Mouse (Mus musculus) bone marrow macrophage, adult 2 months (primary cell): ENCODE data around the gene Ppp1cc. TPM values are rescaled to one million over a fixed set of nuclear protein-coding genes. Genes with fewer than 3 reads are reported as not detected.

Experiments
- H3K27ac ChIP-seq: 2 replicates; pipeline ENCODE4 v1.5.1; 2012; ENCODE audit warnings: low read depth, low read length; ENCODE audit not compliant: insufficient read depth
- H3K4me1 ChIP-seq: 2 replicates; pipeline ENCODE4 v1.6.1; 2012; ENCODE audit warnings: low read length; ENCODE audit not compliant: control insufficient read depth, insufficient read depth
- H3K4me3 ChIP-seq: 2 replicates; pipeline ENCODE4 v1.5.1; 2012; ENCODE audit warnings: mild to moderate bottlenecking, low read length, moderate library complexity; ENCODE audit not compliant: insufficient read depth
- CTCF ChIP-seq: IDR thresholded peaks from 2 replicates; pipeline ENCODE4 v1.5.1; 2012; ENCODE audit warnings: low read depth, mild to moderate bottlenecking, low read length, moderate library complexity
- POLR2A ChIP-seq: IDR thresholded peaks from 2 replicates; pipeline ENCODE4 v1.6.1; 2012; ENCODE audit warnings: mild to moderate bottlenecking, low read depth, low read length, borderline replicate concordance
- polyA plus RNA-seq: library from polyadenylated mRNA; stranded (reverse); fragments of >200 nt; gene quantifications from 2 replicates; pipeline ENCODE4 v1.2.4, GENCODE M21; 2012; ENCODE audit not compliant: missing spikeins, insufficient read depth, insufficient read length

Gene Ppp1cc
- polyA plus RNA-seq, 1 experiment, result 308 TPM

DNA sequence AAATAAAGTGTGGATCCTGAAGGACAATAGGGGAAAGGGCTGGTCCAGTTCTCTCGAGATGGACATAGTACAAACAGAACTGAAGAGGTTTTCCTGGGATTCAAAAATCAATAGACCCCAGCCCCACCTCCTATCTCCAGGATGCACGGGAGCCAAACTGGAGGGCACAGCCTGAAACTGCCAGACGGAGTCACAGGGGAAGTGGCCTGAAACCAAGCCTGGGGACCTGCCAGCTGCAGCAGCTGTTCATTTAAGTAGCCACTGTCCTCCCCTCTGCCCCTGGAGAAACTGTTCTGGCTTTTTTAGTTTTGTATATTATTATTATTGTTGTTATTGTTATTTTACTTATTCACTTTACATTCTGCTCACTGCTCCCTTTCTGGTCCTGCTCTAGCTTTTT lies 31.0 kb downstream of the Ppp1cc start:
- H3K4me3 ChIP-seq, result no peak overlapping the region
- no peak overlapping the region for H3K27ac ChIP-seq
- TF ChIP-seq POLR2A, result no peak
- no peak for TF ChIP-seq CTCF
- H3K4me1 ChIP-seq, result no peaks in the 10 kb centered on the region

DNA sequence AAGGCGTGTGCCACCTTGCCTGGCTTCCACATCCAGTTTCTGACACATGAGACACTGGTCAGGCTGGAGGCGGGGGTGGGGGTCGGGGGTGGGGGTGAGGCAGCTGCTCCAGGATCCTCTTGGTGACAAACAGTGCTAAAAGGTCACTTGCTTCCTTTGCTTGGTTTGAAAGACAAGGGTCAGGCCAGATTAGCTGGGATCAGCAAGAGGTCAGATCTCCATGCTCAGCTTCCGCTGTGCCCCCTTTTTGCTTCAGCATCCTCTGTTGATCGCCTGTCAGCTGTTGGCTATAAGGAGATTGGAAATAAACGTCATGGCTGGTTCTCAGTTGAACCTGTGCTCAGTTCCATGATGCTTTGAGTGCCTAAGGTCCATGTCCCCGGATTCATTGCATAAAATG lies 32.4 kb downstream of the Ppp1cc start:
- H3K4me1 ChIP-seq, result no peaks in the 10 kb centered on the region
- TF ChIP-seq POLR2A (no peak), CTCF (no peak)
- no peak overlapping the region for H3K4me3 ChIP-seq
- no peak overlapping the region for H3K27ac ChIP-seq

DNA sequence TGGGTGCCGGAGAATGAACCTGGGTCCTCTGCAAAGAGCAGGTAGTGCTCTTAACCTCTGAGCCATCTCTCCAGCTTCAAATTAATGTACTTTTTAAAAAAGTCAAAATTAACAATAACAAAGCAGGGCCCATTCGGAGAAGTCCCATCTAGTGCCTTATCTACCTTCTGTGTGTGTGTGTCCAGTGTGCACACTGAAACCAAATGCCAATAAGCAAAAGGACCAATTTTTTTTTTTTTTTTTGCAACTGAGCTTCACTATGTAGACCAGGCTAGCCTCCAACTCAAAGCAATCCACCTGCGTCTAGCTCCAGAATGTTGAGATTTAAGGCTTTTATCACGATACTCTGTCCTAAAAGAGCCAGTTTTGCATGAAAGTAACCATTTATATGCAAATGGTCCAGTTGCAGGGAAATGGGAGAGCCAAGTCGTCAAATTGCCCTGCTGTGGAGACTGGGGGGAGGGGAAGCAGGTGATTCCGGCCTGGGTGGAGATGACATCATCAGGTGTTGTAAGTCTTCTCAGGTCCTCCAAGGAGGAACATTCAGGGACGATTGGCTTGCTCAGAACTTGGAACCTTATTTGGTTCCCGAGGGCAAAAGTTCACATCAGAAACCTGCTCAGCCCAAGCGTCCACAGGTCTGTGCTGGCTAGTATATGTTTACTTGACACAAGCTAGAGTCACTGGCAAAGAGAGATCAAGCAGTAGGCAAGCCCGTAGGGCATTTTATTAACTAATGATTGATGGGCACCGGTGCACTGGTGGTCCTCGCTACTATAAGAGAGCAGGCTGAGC lies 33.4 kb downstream of the Ppp1cc start:
- H3K4me1 ChIP-seq, result no peaks in the 10 kb centered on the region
- no peak for TF ChIP-seq CTCF
- TF ChIP-seq POLR2A, result no peak
- H3K27ac ChIP-seq, result no peak overlapping the region
- no peak overlapping the region for H3K4me3 ChIP-seq

DNA sequence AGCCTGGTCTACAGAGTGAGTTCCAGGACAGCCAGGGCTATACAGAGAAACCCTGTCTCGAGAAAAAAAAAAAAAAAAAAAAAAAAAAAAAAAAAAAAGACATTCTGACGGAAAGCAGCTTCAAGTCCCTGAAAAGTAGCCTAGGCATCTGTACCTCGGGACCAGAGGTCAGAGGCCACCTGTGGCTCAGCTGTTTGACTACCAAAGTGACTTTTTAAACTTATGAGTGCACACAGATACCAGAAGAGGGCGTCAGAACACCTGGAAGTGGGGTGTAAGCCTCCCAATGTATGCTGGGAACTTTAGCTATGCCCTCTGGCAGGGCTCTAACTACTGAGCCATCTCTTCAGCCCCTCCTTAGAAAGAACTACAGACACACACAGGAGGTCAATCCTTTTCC lies 34.3 kb downstream of the Ppp1cc start:
- Histone ChIP-seq H3K27ac (no peak overlapping the region), H3K4me3 (no peak overlapping the region), H3K4me1 (no peaks in the 10 kb centered on the region)
- TF ChIP-seq CTCF (no peak), POLR2A (no peak)

DNA sequence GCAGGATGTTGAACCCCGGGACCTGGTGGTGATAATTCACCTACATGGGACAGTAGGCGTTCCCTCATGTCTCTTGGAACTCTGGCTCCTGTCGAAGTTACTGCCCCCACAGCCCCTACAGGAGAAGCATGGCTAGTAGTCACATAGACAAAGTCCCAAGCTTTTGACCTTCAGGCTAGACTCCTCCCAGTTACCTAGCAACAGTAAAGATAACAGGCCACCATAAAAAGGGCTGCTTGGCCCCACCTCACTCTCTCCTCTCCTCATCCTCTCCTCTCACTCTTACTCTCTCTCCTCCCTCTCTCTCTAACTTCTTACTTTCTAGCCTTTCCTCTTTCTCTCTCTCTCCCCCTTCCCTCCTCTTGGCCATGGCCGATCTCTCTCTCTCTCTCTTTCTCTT lies 42.8 kb downstream of the Ppp1cc start:
- Histone ChIP-seq H3K27ac (no peak overlapping the region), H3K4me3 (no peak overlapping the region), H3K4me1 (no peaks in the 10 kb centered on the region)
- no peak for TF ChIP-seq CTCF
- no peak for TF ChIP-seq POLR2A

DNA sequence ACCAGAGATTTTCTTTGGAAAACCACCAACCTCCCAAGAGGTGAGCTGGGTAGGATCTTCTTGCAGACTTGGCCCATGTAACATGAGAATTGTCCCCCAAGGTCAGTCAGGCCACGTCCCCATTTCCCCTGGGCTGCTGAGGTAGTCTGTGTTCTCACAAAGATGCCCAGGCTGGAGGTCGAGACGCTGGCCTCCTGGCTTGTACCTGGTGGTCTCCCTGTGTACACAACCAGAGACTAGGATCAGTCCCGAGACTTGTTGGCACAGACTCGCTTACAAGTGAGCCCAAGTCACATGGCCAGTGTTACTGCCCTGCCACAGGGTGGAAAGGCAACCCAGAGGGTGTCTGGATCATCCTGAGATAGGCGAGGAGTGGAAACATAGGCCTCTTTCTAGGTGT lies 43.8 kb downstream of the Ppp1cc start:
- H3K4me3 ChIP-seq, result no peak overlapping the region
- H3K4me1 ChIP-seq, result no peaks in the 10 kb centered on the region
- no peak overlapping the region for H3K27ac ChIP-seq
- TF ChIP-seq CTCF (no peak), POLR2A (no peak)

DNA sequence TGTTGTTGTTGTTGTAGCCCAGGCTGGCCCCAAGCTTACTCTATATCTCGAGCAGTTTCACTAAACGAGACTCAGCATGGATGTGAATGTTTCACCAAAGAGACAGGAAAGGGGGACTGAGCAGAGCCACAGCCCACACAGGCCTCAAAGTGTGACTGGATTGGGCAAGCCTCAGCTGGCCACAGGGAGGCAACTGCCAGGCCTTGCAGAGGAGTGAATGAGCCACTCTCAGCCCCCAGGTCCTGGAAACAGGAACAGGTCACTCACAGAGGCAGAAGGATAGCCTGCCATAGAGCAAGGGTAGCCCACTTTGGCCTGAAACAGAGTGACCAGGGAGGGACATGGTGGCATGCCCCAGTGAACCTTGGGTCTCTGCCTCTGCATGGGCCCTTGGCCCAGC lies 46.1 kb downstream of the Ppp1cc start:
- Histone ChIP-seq H3K4me1 (peaks cover 11% of the 10 kb centered on the region), H3K27ac (no peak overlapping the region), H3K4me3 (no peak overlapping the region)
- TF ChIP-seq CTCF, result no peak
- no peak for TF ChIP-seq POLR2A

DNA sequence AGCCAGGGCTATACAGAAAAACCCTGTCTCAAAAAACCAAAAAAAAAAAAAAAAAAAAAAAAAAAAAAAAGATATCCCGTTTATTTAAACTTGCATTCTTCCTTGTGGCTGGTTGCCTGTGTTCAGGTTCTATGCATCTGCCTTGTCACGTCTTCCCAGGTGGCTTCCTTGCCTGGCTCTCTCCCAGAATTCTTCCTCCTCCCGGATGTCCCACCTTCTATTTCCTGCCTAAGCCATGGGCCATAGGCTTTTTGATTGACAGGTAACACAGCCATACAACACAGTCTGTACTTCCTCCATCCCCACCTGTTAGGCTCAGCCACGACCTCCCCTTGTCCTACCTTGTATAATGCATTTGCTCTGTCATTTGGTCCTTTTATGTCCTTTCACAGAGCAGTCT lies 48.4 kb downstream of the Ppp1cc start, which contains the start of gene Hvcn1:
Hvcn1 (plus strand) TSS at position 330 of the 400 bp plus-strand sequence.
- Histone ChIP-seq H3K4me3 (no peak within 1 kb of the TSS), H3K27ac (no peak within 1 kb of the TSS), H3K4me1 (peaks cover 26% of the 10 kb centered on the region)
- TF ChIP-seq POLR2A, result no peak

DNA sequence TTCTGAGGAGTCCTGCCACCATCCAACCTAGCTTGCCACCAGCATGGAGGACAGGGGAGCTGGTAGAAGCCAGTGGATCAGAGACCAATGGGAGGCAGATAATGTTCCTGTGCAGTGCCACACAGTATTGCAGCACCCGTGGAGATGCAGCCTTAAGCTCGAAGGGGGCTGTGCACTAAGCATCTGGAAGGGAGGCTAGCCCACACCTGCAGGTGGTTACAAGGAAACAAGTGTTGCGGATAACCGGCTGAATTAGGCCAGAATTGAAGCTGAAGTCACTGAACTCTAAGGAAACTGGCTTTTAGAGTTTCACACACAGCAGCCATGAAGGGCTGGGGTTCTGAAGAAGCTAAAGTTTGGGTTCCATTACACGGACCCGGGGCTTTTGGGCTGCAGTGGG lies 50.8 kb downstream of the Ppp1cc start:
- Histone ChIP-seq H3K4me1 (peaks cover 26% of the 10 kb centered on the region), H3K27ac (no peak overlapping the region), H3K4me3 (no peak overlapping the region)
- TF ChIP-seq POLR2A (no peak), CTCF (no peak)

DNA sequence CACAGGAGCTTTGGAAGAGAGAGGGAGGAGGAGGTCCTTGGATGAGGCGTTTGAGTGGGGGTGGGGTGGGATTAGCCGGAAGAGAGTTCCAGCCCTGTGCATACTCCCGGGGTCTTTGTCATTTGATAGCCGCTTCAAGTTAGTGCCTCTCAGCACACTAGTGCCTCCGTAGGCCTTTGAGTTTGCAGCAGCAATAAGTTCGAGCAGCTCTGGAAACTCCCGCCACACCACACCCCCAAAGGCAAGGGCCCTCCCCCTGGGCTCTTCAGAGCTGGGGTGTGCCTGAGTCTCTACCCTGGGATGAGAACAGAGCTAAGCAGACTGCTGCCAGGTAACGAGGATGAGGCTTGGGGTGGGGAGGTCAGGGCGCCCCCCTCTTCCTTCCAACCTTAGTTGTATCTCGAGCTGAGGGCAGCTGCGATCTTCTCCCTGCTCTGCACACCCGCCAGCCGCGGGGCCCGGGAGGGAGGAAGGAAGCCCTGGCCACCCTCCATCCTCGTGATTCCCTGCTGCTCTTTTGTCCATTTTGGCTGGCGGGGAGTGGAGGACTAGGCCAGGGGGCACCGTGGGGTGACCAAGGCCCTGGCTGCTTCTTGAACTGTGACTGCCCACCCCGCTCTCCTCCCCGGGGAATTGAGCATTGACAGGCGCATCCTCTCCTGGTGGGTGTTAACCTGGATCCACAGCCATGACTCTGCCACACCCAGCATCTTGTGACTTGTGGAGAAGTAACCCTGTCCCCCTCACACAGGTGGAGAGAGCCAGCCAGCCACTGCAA lies 51.7 kb downstream of the Ppp1cc start:
- no peak for TF ChIP-seq CTCF
- no peak for TF ChIP-seq POLR2A
- H3K4me1 ChIP-seq, result peaks cover 26% of the 10 kb centered on the region
- H3K27ac ChIP-seq, result no peak overlapping the region; the same call in 1 of the 2 replicates
- H3K4me3 ChIP-seq, result peak overlapping the region; percentile 57

DNA sequence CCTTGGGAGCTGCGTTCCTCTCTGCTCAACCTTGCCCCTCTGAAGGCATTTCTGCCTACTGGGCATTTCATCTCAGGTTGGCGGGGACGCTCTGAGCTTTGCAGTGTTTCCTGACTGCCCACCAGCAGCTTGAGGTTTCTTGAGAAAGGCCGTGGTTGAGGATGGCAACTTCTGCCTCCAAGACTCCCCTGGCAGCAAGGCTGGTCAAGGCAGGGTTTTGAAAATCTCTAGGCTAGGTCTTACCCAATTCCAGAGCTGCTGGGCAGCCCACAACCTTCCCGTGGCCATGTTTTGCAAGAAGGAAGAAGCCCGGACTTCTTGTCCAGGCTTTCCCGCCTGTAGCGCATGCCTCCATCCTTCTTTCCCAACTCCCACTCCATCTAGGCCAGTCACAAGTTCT lies 52.8 kb downstream of the Ppp1cc start:
- peaks cover 26% of the 10 kb centered on the region for H3K4me1 ChIP-seq
- no peak overlapping the region for H3K4me3 ChIP-seq
- no peak for TF ChIP-seq CTCF
- TF ChIP-seq POLR2A, result no peak
- H3K27ac ChIP-seq, result no peak overlapping the region
